ENCODE assay signal across 8 mouse cellular contexts in genomic region chr6:71707511-71708501, GRCm38 (mm10). TPM values are rescaled to one million over a fixed set of nuclear protein-coding genes. Genes with fewer than 3 reads are reported as not detected.
DNase-seq lines count a peak whose midpoint lies in the region; ATAC-seq and TF ChIP-seq lines count a peak whose summit lies in the region.

Reep1 (plus strand) TSS chr6:71707561.

- no peaks in the 10 kb centered on the region for H3K9me3 ChIP-seq in limb, embryonic 15.5 days

- WGBS in spleen, adult 2 months: 1% methylated on average over 88 of the region's 91 CpGs
- WGBS in limb, embryonic 15.5 days: under 1% methylated on average over 65 of the region's 91 CpGs

- TF ChIP-seq POLR2A in spleen, adult 2 months (IDR thresholded peaks at IDR 0.05; ENCODE audit: low read depth, low read length): no peak

- ATAC-seq in limb, embryonic 15.5 days (ENCODE audit: insufficient number of reproducible peaks, low FRiP score, low TSS enrichment, low read depth): peak; percentile 72

- H3K4me2 ChIP-seq in limb, embryonic 15.5 days: peak within 1 kb of the TSS; percentile 94

- no peaks in the 10 kb centered on the region for H3K36me3 ChIP-seq in spleen, adult 2 months (ENCODE audit: control insufficient read depth, insufficient read depth, low read length)
- no peaks in the 10 kb centered on the region for H3K36me3 ChIP-seq in limb, embryonic 15.5 days

- no peak within 1 kb of the TSS for H3K27ac ChIP-seq in spleen, adult 2 months (ENCODE audit: insufficient read depth, low read length)
- no peak within 1 kb of the TSS for H3K27ac ChIP-seq in limb, embryonic 15.5 days

- DNase-seq in spleen, adult 2 months (ENCODE audit: low read depth in 1 of 2, low spot score in 2 of 2): no peak
- DNase-seq in spleen, adult 18-20 months: no peak
- peak; percentile 73 for DNase-seq in embryo, embryonic 9.5 days (ENCODE audit: extremely low spot score)
- peak; percentile 96 for DNase-seq in heart, adult 11 months
- peak; percentile 6 for DNase-seq in kidney, adult 9 months
- peak; percentile 73 for DNase-seq in neural tube, embryonic 10.5 days (ENCODE audit: extremely low spot score, low spot score)
- peak; percentile 35 to 56 for DNase-seq in thymus, postnatal 10 days (ENCODE audit: low spot score in 2 of 2)

- H3K4me3 ChIP-seq in spleen, adult 2 months (ENCODE audit: extremely low read depth, insufficient read depth, insufficient read length): peak within 1 kb of the TSS; percentile 33; the same call in 1 of the 2 replicates
- H3K4me3 ChIP-seq in limb, embryonic 15.5 days: peak within 1 kb of the TSS; percentile 58

- peaks cover 7% of the 10 kb centered on the region for H3K27me3 ChIP-seq in spleen, adult 2 months (ENCODE audit: control insufficient read depth, insufficient read depth, low read length)
- H3K27me3 ChIP-seq in limb, embryonic 15.5 days: peaks cover 22% of the 10 kb centered on the region

- peak within 1 kb of the TSS; percentile 51 for H3K9ac ChIP-seq in limb, embryonic 15.5 days

- H3K4me1 ChIP-seq in spleen, adult 2 months (ENCODE audit: control insufficient read depth, insufficient read depth, insufficient read length): no peaks in the 10 kb centered on the region; the same call in 1 of the 2 replicates
- peaks cover 15% of the 10 kb centered on the region for H3K4me1 ChIP-seq in limb, embryonic 15.5 days

- TF ChIP-seq CTCF in spleen, adult 2 months (IDR thresholded peaks at IDR 0.05; ENCODE audit: extremely low read depth, insufficient read depth, insufficient read length, insufficient replicate concordance): no peak

RNA-seq across cellular contexts. Expression of gene Reep1, which starts in this region (rescaled TPM):
- 0.49 and 0.63 TPM in 2 replicates for polyA plus RNA-seq in spleen, adult 2 months (2012; rRNA removed)
- polyA plus RNA-seq in limb, embryonic 15.5 days (2015; fragmentation: Nextera tagmentation; extraction: Ambion mirVana): 13.5 and 18.0 TPM in 2 replicates

Comparison
In these comparisons a context has a peak if more than half of its experiments do, and no peak if none do; other contexts are left out.
1. DNase-seq: peak in embryo, embryonic 9.5 days (single experiment), heart, adult 11 months (single experiment), kidney, adult 9 months (single experiment), neural tube, embryonic 10.5 days (single experiment) and thymus, postnatal 10 days (2 of 2); none in spleen, adult 2 months (0 of 2) and spleen, adult 18-20 months (0 of 2).